Mouse (Mus musculus): Measurements from ENCODE around the gene Tnfaip3. TPM values are rescaled to one million over a fixed set of nuclear protein-coding genes. Genes with fewer than 3 reads are reported as not detected.

Gene Tnfaip3
- polyA plus RNA-seq, 1 experiment from 2014 or later = 2.5 TPM

DNA sequence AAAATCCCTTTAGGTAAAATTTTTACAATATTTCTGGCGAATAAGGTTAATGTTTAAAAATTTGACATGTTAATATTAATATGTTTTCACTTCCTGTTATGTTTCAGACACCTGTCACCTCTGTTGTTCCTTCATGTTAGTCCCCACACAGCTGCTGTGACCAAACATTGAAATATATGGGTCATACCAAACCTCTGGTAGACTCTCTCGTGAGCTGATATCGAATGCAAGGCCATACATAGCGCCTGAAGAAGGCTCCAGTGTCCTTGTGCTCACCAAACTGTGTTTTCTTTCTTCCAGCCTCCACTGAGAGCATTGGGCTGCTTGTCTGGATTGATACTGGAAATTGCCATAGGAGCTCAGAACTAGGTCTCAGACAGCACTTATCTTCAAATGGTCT lies 24.4 kb downstream of the Tnfaip3 start:
- Histone ChIP-seq H3K4me3 (ENCODE audit: low read depth, low read length) (no peak overlapping the region), H3K36me3 (ENCODE audit: control insufficient read depth, insufficient read depth, low read length) (no peaks in the 10 kb centered on the region), H3K9me3 (ENCODE audit: control insufficient read depth, low read length) (no peaks in the 10 kb centered on the region), H3K27ac (ENCODE audit: low read depth, low read length) (no peak overlapping the region), H3K27me3 (ENCODE audit: control insufficient read depth, insufficient read depth, low read length) (no peaks in the 10 kb centered on the region), H3K4me1 (ENCODE audit: control insufficient read depth, insufficient read depth, low read length) (no peaks in the 10 kb centered on the region), H3K4me2 (ENCODE audit: low read depth) (no peak overlapping the region), H3K9ac (ENCODE audit: low read length) (no peak overlapping the region)
- whole genome bisulfite sequencing = 94% methylated on average over 4 of the region's 4 CpGs
- ATAC-seq (ENCODE audit: insufficient read depth, low FRiP score, low TSS enrichment) = no peak
- DNase-seq (ENCODE audit: low spot score) = no peak

DNA sequence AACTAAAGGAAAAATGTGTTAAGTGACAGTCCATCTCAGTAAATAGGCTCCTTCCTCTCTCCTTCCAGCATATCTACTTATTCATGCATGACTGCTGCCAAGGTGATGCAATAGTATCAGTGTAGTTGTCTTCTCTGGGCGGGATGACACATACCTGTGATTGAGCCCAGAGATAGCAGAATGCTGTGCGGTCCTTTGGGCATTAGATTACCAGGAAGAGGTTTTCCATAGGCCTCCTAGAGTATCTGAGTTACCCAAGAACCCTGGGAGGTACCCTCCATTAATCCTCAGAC lies 27.6 kb downstream of the Tnfaip3 start:
- Histone ChIP-seq H3K27me3 (ENCODE audit: control insufficient read depth, insufficient read depth, low read length) (no peaks in the 10 kb centered on the region), H3K4me2 (ENCODE audit: low read depth) (no peak overlapping the region), H3K4me1 (ENCODE audit: control insufficient read depth, insufficient read depth, low read length) (no peaks in the 10 kb centered on the region), H3K9ac (ENCODE audit: low read length) (no peak overlapping the region), H3K9me3 (ENCODE audit: control insufficient read depth, low read length) (no peaks in the 10 kb centered on the region), H3K36me3 (ENCODE audit: control insufficient read depth, insufficient read depth, low read length) (no peaks in the 10 kb centered on the region), H3K4me3 (ENCODE audit: low read depth, low read length) (no peak overlapping the region), H3K27ac (ENCODE audit: low read depth, low read length) (no peak overlapping the region)
- ATAC-seq (ENCODE audit: insufficient read depth, low FRiP score, low TSS enrichment) (no peak), DNase-seq (ENCODE audit: low spot score) (no peak)
- WGBS = 73% methylated on average over 2 of the region's 2 CpGs

DNA sequence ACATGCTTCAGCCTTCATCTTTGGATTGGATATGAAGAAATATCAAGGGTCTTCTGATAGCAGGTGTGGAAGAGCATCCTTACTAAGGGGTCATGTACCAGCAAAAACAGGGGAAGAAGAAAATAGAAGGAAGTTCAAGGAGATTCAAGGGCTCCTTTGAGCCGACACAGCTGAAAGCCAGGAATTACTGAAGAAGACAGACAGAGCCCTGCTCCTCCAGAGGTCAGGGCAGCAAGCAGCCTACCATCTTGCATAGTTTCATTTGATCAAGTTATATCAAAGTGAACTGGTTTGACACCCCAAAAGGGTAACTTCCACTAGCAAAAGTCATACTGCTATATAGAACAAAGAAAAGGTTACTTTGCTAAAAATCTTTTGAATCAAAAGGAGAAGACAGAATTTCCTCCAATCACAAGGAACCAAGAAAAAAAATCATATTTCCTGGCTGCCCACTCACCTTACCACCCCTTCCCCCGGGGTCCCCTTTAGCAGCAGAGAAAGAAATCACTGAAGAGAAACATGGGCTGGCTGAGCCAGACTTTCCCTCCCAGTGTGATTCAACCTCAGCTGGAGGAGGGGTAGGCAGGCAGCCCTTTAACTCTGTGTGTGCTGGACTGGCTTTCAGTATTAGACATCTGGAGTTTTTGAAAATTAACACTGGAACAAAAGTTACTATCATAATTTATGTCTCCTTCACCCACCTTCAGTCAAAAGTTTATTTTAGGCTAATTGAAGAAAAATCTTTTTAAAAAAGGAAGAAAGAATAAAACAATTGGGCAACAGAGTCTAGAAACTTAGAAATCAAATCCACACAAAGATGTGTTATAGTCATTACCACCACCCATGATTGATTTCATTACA lies 28.2 kb downstream of the Tnfaip3 start:
- Histone ChIP-seq H3K4me1 (ENCODE audit: control insufficient read depth, insufficient read depth, low read length) (no peaks in the 10 kb centered on the region), H3K4me2 (ENCODE audit: low read depth) (no peak overlapping the region), H3K9ac (ENCODE audit: low read length) (no peak overlapping the region), H3K9me3 (ENCODE audit: control insufficient read depth, low read length) (no peaks in the 10 kb centered on the region), H3K27me3 (ENCODE audit: control insufficient read depth, insufficient read depth, low read length) (no peaks in the 10 kb centered on the region), H3K36me3 (ENCODE audit: control insufficient read depth, insufficient read depth, low read length) (no peaks in the 10 kb centered on the region), H3K4me3 (ENCODE audit: low read depth, low read length) (no peak overlapping the region), H3K27ac (ENCODE audit: low read depth, low read length) (no peak overlapping the region)
- 31% methylated on average over 2 of the region's 2 CpGs for WGBS
- ATAC-seq (ENCODE audit: insufficient read depth, low FRiP score, low TSS enrichment) = no peak
- no peak for DNase-seq (ENCODE audit: low spot score)

DNA sequence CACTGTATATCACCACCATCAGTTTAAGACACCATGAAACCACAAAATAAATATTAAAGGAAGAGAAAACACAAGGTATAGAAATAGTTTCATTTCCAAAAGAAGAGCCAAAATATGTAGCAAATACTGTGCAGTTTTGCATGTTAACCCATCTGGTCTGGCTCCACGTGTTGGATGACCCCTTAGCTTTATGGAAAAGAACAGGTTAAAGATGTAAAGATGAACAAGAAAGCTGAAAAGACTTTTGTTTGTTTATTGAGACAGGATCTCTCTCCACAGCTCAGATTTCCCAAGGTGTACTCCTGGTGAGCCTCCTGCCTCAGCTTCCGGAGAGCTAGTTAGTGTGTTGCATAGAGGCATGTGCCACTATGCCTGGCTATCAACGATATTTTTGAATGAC lies 29.9 kb downstream of the Tnfaip3 start:
- Histone ChIP-seq H3K27me3 (ENCODE audit: control insufficient read depth, insufficient read depth, low read length) (no peaks in the 10 kb centered on the region), H3K4me1 (ENCODE audit: control insufficient read depth, insufficient read depth, low read length) (no peaks in the 10 kb centered on the region), H3K4me2 (ENCODE audit: low read depth) (no peak overlapping the region), H3K4me3 (ENCODE audit: low read depth, low read length) (no peak overlapping the region), H3K9me3 (ENCODE audit: control insufficient read depth, low read length) (no peaks in the 10 kb centered on the region), H3K9ac (ENCODE audit: low read length) (no peak overlapping the region), H3K36me3 (ENCODE audit: control insufficient read depth, insufficient read depth, low read length) (no peaks in the 10 kb centered on the region), H3K27ac (ENCODE audit: low read depth, low read length) (no peak overlapping the region)
- ATAC-seq (ENCODE audit: insufficient read depth, low FRiP score, low TSS enrichment) (no peak), DNase-seq (ENCODE audit: low spot score) (no peak)
- 91% methylated on average over 3 of the region's 3 CpGs for WGBS

DNA sequence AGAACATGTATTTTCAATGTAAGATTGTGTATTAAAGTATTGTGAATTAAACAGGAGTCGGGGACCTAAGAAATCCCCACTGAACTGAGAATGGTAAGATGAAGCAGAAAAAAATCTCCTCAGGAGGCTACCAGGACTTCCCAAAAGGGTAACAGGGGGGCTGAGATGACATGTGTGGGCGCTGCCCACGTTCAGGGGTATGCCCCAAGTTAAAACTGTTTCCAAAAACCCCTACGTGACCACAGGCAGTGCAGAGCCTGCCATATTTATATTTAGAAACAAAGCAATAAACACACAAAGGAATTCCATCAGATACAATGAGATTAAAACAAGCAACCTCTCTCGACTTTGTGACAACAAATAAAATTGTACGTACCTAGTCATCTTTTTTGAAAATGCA lies 31.9 kb downstream of the Tnfaip3 start:
- no peak for DNase-seq (ENCODE audit: low spot score)
- no peak for ATAC-seq (ENCODE audit: insufficient read depth, low FRiP score, low TSS enrichment)
- no peak overlapping the region for H3K4me3 ChIP-seq (ENCODE audit: low read depth, low read length)
- no peaks in the 10 kb centered on the region for H3K27me3 ChIP-seq (ENCODE audit: control insufficient read depth, insufficient read depth, low read length)
- H3K4me2 ChIP-seq (ENCODE audit: low read depth) = no peak overlapping the region
- 81% methylated on average over 6 of the region's 6 CpGs for WGBS
- no peaks in the 10 kb centered on the region for H3K4me1 ChIP-seq (ENCODE audit: control insufficient read depth, insufficient read depth, low read length)
- no peak overlapping the region for H3K9ac ChIP-seq (ENCODE audit: low read length)
- no peaks in the 10 kb centered on the region for H3K9me3 ChIP-seq (ENCODE audit: control insufficient read depth, low read length)
- H3K36me3 ChIP-seq (ENCODE audit: control insufficient read depth, insufficient read depth, low read length) = no peaks in the 10 kb centered on the region
- H3K27ac ChIP-seq (ENCODE audit: low read depth, low read length) = no peak overlapping the region

GRCm38 (mm10) chr10:18974486-18974885 lies 41.0 kb downstream of the Tnfaip3 start:
- ATAC-seq (ENCODE audit: insufficient read depth, low FRiP score, low TSS enrichment) (no peak), DNase-seq (ENCODE audit: low spot score) (no peak)
- Histone ChIP-seq H3K4me2 (ENCODE audit: low read depth) (no peak overlapping the region), H3K4me1 (ENCODE audit: control insufficient read depth, insufficient read depth, low read length) (no peaks in the 10 kb centered on the region), H3K36me3 (ENCODE audit: control insufficient read depth, insufficient read depth, low read length) (no peaks in the 10 kb centered on the region), H3K27me3 (ENCODE audit: control insufficient read depth, insufficient read depth, low read length) (no peaks in the 10 kb centered on the region), H3K4me3 (ENCODE audit: low read depth, low read length) (no peak overlapping the region), H3K27ac (ENCODE audit: low read depth, low read length) (no peak overlapping the region), H3K9ac (ENCODE audit: low read length) (no peak overlapping the region), H3K9me3 (ENCODE audit: control insufficient read depth, low read length) (no peaks in the 10 kb centered on the region)
- 86% methylated on average over 3 of the region's 3 CpGs for WGBS

GRCm38 (mm10) chr10:18966893-18967292 lies 48.6 kb downstream of the Tnfaip3 start:
- WGBS = 91% methylated on average over 10 of the region's 10 CpGs
- no peak overlapping the region for H3K4me2 ChIP-seq (ENCODE audit: low read depth)
- ATAC-seq (ENCODE audit: insufficient read depth, low FRiP score, low TSS enrichment) (no peak), DNase-seq (ENCODE audit: low spot score) (no peak)
- no peaks in the 10 kb centered on the region for H3K9me3 ChIP-seq (ENCODE audit: control insufficient read depth, low read length)
- H3K4me1 ChIP-seq (ENCODE audit: control insufficient read depth, insufficient read depth, low read length) = no peaks in the 10 kb centered on the region
- no peak overlapping the region for H3K9ac ChIP-seq (ENCODE audit: low read length)
- no peak overlapping the region for H3K4me3 ChIP-seq (ENCODE audit: low read depth, low read length)
- no peaks in the 10 kb centered on the region for H3K36me3 ChIP-seq (ENCODE audit: control insufficient read depth, insufficient read depth, low read length)
- no peaks in the 10 kb centered on the region for H3K27me3 ChIP-seq (ENCODE audit: control insufficient read depth, insufficient read depth, low read length)
- H3K27ac ChIP-seq (ENCODE audit: low read depth, low read length) = no peak overlapping the region

DNA sequence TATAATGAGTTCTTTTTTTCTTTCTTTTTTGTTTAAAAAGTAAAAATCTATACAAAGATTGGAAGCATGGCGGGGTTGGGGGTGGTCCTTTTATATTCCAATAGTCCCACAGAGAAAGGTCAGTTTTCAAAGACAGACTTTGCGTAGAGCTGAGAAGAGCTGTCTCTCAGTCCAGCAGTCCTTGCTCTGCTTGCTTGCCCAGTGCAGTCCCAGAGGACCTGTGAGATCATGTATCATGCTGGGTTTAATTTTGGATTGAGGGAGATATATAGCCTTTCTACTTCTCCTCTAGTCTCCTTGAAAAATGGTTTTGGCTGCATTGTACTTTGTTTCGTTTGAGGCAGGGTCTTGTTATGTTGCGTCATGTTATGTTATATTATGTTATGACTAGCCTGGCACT lies 49.9 kb downstream of the Tnfaip3 start:
- ATAC-seq (ENCODE audit: insufficient read depth, low FRiP score, low TSS enrichment) (no peak), DNase-seq (ENCODE audit: low spot score) (no peak)
- no peak overlapping the region for H3K4me3 ChIP-seq (ENCODE audit: low read depth, low read length)
- 86% methylated on average over 4 of the region's 4 CpGs for whole genome bisulfite sequencing
- H3K36me3 ChIP-seq (ENCODE audit: control insufficient read depth, insufficient read depth, low read length) = no peaks in the 10 kb centered on the region
- H3K4me2 ChIP-seq (ENCODE audit: low read depth) = no peak overlapping the region
- H3K9ac ChIP-seq (ENCODE audit: low read length) = no peak overlapping the region
- no peaks in the 10 kb centered on the region for H3K4me1 ChIP-seq (ENCODE audit: control insufficient read depth, insufficient read depth, low read length)
- H3K9me3 ChIP-seq (ENCODE audit: control insufficient read depth, low read length) = no peaks in the 10 kb centered on the region
- no peak overlapping the region for H3K27ac ChIP-seq (ENCODE audit: low read depth, low read length)
- no peaks in the 10 kb centered on the region for H3K27me3 ChIP-seq (ENCODE audit: control insufficient read depth, insufficient read depth, low read length)

GRCm38 (mm10) chr10:18964856-18965255 lies 50.6 kb downstream of the Tnfaip3 start:
- Histone ChIP-seq H3K4me3 (ENCODE audit: low read depth, low read length) (no peak overlapping the region), H3K36me3 (ENCODE audit: control insufficient read depth, insufficient read depth, low read length) (no peaks in the 10 kb centered on the region), H3K4me2 (ENCODE audit: low read depth) (no peak overlapping the region), H3K9ac (ENCODE audit: low read length) (no peak overlapping the region), H3K4me1 (ENCODE audit: control insufficient read depth, insufficient read depth, low read length) (no peaks in the 10 kb centered on the region), H3K27ac (ENCODE audit: low read depth, low read length) (no peak overlapping the region), H3K9me3 (ENCODE audit: control insufficient read depth, low read length) (no peaks in the 10 kb centered on the region), H3K27me3 (ENCODE audit: control insufficient read depth, insufficient read depth, low read length) (no peaks in the 10 kb centered on the region)
- no peak for ATAC-seq (ENCODE audit: insufficient read depth, low FRiP score, low TSS enrichment)
- no peak for DNase-seq (ENCODE audit: low spot score)
- WGBS = 82% methylated on average over 7 of the region's 7 CpGs
